Mouse (Mus musculus) activated CD4-positive, CD25-positive, alpha-beta regulatory T cell, adult 4 months (primary cell): Measurements from ENCODE around the gene Dazap1. TPM values are rescaled to one million over a fixed set of nuclear protein-coding genes. Genes with fewer than 3 reads are reported as not detected.
A peak's percentile ranks its signal among the peaks of the same experiment; 100 is the strongest.

Source experiments
- ATAC-seq: one replicate; pipeline ENCODE4 v1.8.0; 2017
- polyA plus RNA-seq, 2 experiments: library from polyadenylated mRNA; unstranded; fragments of 100-300 nt; shearing (Covaris generic); gene quantifications; one replicate each; pipeline ENCODE4 v1.2.1; 2017

Dazap1 gene
- polyA plus RNA-seq, 2 experiments from 2014 or later = 15.4 to 19.6 TPM

DNA sequence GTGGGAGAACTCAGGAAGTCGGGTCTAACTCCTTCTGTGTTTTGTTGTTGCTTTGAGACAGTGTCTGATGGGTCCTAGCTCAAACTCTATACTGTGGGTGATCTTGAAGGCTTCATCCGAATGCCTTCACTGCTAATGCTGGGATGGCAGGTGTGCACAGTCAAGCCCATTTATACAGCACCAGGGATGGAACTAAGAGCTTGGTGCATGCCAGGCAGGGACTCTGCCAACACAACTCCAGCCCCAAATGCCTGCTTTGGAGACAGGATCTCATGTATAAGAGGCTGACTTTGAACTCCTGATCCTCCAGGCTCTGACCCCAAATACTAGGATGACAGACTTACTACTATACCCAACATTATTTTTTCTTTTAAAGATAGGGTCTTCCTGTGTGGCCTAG is 11.2 kb upstream of the Dazap1 start:
- ATAC-seq = no peak

DNA sequence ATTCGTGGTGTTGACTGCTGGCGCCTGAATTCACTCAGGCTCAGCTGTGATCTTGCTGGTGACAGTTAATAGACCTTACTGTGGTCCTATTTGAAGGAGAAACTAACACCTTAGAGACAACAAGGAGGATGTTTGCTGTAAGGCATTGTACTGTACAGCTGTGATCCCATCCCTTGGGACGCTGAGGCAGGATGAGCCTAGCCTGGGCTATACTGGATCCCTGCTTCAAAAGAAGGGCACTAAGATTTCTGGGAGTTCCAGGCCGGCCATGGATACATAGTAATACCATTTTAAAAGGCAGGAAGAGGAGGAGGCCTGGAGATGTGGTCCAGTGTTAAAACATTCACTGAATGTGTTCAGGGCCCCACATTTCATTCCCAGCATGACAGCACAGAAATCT is 10.7 kb upstream of the Dazap1 start:
- ATAC-seq = no peak

DNA sequence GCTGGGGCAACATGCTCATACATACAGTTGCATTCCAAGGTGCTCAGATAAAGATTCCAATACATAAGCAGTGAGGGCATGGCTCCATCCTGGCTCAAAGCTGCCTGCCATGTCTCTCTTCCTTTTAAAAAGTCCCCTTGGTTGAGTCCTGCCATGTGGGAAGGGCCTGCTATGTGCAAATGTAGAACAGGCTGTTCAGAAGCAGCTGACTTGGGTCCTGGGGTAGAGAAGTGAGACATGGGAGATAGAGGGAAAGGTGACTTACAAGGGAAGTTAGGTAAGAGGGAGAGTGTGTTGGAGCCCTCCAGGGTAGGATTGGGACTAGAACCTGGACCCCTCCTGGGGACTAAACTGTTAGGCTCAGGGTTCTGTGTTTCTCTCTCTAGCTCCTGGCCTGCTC is 9.3 kb upstream of the Dazap1 start:
- no peak for ATAC-seq

DNA sequence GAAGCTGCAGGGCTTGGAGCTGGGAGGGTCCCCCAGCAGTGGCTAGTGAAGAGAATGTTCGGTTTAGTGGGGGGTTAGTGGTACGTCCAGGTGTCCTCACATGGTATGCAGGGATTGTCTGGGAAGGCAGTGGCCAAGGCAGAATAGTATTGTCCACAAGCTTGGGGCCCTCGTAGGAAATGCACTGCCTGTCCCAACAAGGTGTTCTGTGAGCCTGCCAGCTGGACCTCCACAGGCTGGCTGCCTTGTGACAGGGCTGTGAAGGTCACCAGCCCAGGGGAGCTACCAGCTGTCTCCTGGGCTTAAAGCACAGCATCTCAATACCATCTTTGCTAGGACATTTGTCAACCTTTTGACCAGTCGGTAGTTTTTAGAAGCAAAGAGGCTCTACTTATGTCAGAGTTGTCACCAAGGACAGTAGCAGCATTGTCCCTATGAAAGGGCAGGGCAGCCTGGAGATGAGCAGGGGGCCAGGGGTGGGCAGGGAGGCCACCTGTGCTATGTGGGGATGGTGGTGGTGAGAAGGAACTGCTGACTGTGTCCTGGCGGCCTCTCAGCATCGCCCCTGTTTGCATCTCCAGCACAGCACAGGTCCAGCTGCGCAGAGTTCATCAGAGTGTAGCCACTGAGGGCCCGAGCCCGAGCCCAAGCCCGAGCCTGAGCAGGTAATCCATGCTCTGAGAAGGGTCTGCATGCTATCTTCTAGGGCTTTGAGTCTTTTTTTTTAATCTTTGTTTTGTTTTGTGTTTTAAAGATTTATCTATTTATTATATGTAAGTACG is 8.6 kb upstream of the Dazap1 start:
- ATAC-seq = no peak

DNA sequence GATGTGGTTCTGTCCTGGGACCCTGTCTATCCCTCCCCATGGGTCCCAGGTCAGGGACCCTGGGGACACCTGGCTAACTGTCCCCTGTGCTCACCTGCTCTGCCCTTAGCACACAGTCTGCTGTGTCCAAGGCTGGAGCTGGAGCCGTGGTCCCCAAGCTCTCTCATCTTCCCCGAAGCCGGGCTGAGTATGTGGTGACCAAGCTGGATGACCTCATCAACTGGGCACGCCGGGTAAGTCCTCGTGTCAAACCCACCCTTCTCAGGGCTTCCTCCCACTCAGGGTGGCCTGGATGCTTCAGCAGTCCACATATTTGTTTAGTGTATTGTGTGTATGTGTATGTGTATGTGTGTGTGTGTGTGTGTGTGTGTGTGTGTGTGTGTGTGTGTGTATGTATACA is 7.7 kb upstream of the Dazap1 start:
- ATAC-seq = no peak

DNA sequence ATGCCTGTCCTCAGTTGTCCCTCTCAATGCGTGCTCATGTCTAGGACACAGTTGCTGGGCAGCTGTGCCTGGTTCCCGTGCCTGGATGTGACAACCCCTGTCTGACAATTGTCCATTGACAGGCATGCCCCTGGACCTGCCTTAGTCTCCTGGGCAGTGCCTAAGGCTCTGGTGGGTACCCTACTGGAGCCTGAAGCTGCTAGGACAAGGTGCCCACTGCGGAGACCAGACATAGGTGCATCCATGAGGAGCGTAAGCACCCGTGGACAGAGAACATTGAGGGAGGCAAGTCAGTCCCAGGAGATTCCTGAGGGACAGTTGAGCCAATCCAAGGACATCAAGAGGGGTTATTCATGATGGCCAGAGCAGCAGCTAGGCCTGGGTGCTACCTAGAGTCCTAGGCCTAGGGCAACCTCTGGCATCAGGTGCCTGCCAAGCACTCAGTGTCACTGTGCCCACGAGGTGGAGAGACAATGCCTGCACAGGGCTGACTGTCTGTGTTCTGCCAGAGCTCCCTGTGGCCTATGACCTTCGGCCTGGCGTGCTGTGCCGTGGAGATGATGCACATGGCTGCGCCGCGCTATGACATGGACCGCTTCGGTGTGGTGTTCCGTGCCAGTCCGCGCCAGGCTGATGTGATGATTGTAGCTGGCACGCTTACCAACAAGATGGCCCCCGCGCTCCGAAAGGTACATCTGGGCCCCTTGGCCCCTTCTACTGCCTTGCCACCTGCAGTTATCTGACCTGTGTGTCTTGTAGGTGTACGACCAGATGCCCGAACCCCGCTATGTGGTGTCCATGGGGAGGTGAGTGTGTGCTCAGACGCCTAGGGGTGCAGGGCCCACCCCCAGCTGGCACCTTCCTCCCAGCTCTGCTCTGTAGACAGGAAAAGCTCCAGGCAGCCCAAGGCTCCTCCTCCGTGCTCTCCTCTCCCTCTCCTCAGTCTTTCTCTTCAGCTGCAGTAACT is 6.7 kb upstream of the Dazap1 start:
- ATAC-seq = no peak

DNA sequence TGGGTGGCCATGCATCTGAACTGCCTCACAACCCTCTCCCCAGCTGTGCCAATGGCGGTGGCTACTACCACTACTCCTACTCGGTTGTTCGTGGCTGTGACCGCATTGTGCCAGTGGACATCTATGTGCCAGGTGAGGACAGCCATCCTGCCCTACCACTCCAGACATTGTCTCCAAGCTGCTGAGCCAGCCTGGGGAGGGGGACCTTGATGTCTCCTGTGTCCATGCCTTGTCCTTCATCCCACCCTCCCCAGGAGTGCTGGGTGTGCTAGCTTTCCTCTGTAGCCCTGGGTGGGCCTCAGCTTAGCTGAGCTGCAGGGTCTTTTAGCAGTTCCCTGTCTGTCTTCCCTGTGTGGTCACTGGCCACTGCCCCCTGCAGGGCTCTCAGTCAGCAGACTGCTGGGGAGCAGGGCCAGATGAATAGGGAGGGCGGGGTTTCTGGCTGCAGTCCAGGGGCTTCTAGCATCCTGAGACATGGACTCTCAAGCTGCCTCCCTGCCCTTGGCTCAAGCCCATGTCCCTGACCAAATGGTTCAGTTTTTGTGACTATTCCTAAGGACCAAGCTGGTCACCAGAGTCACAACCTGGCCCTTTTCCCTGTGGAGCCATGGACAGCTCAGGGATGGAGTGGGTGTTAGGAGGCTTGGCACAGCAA is 5.3 kb upstream of the Dazap1 start:
- no peak for ATAC-seq

DNA sequence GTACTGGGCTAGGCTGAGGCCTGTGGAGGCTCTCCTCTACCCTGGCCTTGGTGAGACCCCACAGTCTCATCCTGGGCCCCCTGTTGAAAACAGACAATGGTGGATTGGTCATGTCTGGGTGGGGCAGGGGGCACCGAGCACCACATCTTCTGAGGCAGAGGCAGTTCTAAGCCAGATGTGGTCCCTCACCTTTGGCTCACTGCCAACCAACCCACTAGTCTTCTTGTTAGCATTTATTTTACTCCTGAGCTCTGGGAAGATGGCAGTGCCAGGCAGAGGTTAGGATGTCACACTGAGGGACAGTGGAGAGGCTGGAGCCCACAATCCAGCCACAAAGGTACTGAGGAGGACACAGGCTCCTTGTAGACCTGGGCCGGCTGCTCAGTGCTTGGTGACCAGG is 3.4 kb upstream of the Dazap1 start:
- ATAC-seq = no peak

DNA sequence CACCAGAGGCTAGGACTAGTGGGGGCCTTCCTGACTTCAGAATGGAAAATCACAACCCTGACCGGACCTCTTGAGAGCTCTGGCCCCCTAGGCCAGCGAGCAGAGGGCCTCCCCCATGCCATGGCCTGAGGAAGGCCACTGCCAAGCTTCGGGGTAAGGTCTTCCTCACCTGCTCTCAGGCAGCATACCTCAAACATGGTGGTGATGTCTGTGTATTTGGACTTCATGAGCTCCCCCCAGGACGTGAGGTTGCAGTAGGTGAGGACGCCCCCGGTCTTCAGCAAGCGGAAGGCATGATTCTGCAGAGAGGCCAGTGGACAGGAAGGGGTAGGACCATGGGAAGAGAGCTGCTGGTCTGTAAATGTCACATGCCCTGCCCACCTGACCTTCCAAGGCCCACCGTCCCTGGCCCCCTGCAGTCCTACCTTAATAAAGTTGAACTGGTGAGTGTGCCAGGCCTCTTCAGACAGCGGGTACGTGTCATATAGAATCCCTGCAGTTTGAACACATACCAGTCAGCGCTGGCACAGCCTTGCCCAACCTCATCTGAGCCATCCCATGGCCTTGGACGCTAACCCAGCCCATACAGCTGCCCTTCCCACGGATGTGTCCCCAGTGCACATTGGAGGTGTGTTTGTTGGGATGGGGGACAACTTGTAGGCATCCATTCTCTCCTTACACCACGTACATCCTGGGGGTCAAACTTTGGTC is 2.4 kb upstream of the Dazap1 start:
- no peak for ATAC-seq

DNA sequence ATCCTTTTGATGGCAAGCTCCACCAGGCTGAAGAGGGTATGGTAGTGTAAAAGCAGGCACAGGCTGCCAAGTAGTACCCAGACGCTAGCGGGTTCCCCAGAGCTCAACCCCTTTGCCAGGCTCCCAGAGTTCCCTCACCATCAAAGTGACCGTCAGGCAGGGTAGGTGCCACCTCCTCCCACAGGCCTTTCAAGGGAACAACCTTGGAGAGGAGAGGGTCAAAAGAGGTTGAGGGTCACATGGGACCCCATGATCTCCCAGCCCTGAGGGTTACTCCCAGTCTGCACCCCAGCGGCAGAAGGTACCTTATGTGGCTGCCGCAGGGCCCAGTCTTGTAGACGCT is 1.9 kb upstream of the Dazap1 start:
- no peak for ATAC-seq

DNA sequence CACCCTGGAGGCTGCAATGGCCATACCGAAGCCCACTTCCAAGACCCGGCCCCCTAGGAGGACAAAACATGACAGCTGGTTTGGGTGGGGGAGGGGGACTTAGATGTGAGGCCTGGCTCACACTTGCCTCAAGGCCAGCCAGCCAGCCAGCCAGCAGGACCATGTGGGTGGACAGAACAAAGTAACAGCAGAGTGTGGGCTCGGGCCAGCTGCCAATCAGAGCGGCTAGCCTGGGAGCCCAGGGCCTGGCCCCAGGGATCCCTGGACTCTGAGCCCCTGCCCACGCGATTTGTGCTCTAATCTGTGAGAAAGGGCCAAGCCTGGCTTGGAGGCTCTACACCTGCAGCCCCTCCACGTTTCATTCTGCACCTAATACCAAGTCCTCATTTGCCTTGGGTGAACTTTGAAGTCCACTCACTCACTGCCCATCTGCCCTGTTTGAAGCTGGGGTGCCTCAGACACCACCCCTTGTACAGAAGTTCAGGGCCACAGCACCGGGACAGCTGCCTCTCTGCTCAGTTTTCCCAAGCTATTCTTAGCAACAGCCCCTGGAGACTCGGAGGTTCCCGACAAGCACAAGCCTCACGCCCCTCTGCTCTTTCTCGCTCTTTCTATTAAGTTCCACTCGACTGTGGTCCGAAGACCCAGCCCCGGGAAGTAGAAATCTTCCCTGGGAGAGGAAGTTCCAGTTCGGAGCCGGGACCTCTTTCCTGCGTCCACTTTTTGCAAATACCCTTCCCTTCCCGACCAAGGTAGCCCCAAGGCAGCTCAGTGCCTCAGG is 1.2 kb upstream of the Dazap1 start:
- no peak for ATAC-seq

DNA sequence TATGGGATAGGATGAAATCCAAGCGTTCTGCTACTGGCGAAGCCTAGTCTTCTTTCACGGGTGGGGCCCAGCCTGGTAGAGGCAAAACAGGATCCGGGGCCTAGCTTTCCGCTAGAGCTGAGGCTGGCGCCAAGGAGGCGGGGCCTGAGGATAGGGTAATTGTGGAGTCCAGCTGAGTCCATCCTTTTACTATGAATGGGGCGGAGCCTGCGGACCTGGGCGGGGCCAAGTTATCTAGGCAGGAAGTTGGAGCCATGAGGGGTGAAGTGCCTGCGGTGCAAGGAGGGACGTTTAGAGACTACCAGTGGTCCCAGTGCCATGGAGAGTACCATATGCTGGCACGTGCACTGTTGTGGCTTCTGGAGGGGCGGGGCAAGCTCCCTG is 291 bp downstream of the Dazap1 start:
- peak; percentile 37 for ATAC-seq

DNA sequence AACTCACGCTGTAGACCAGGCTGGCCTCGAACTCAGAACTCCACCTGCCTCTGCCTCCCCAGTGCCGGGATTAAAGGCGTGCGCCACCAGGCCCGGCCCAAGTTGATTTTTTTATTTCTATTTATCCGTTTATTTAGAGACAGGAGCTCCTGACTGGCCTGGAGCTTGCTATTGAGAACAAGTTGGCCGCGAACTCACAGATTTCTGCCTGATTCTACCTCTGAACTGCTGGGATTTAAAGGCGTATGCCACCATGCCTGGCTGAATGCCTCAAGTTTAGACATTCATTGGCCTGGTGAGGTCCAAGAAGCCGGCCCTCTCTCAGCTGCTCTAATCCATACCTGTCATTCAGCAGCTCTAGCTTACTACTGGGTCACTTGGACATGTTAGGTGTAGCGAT is 883 bp downstream of the Dazap1 start:
- ATAC-seq = no peak

DNA sequence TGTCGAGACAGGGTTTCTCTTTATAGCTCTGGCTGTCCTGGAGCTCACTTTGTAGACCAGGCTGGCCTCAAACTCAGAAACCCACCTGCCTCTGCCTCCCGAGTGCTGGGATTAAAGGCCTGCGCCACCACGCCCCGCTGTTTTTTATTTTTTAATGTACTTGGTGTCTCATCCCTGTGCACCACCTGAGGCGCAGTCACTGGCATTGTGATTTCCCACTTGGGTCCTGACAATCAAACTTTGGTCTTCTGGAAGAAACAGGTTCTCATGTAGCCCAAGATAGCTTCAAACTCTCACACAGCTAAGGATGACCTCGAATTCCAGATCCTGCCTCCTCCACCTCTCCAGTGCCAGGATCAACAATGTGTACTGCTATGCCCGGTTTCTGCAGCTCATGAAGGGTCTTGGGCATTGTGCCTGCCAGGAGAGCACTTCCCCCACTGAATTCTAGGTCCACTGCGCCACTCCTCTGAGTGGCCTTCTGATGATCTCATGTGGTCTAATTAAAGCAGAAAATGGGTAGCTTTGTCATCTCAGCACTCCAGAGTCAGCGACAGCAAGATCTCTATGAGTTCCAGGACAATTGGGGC is 1.6 kb downstream of the Dazap1 start:
- no peak for ATAC-seq

DNA sequence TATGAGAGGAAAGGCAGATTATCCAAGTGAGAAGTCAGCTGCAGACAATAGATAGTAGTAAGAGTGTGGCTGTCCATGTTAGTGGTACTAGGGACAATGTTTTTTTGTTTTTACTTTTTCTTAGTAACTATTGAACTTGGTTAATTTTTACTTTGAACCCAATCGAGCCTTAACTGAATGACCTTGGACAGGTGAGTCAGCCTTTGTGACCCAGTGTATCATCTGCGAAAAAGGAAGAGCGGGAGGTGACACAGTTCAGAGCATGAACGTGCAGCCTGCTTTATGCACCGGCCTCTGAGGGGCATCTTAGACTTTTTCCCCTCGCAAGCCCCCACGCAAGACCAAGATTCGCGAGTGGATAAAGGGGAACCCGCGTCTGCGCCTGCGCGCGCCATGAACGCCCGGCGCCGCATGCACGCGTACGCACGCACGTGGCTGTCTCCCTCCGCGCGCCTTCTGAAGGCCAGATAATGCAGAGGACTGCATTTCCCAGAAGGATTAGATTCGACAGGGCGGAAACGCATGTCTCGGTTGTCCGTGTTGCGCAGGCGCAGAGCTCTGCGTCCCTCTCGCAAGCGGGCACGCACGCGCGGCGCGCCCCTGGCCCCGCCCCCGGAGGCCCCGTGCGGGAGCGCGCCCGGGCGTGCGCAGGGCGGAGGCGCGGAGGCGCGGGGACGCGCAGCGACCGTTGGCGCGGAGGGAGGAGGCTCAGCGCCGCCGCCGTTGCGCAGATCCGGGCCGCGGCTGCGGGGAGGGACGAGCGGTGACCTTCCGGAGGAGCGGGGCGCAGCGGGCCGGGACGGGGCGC is 3.3 kb downstream of the Dazap1 start:
- peak; percentile 70 for ATAC-seq

DNA sequence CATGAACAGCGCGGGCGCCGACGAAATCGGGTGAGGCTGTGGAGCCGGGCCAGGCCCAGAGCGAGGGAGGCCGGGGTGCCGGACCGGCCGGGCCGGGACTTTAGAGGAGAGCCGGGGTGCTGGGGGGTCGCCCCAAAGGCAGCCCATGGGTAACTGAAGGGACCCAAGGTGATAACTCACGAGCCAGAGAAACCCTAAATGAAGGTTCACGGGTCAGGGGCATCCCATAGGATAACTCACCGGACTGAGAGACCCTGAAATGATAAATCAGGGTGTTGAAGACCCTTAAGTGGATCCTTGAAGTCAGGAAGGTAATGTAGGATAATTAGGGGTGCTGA is 3.8 kb downstream of the Dazap1 start:
- no peak for ATAC-seq

DNA sequence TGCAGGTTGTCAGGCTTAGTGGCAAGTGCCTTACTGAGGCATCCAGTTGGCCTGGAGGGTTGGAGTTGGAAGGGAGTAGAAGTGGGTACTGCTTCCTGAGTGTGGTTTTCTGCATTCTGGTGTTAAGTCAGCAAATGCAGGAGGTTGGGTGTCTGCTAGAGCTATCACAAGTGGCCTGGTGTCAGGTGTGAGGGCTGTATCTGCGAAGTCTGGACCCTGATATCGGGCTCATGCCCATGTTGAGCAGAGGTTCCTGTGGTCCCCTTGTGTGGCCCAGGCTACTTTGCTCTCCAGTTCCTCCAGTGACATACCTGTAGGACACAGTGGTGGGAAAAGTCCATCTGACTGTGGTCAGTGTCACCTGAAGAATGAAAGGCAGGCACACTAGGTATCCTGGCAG is 8.8 kb downstream of the Dazap1 start:
- no peak for ATAC-seq

DNA sequence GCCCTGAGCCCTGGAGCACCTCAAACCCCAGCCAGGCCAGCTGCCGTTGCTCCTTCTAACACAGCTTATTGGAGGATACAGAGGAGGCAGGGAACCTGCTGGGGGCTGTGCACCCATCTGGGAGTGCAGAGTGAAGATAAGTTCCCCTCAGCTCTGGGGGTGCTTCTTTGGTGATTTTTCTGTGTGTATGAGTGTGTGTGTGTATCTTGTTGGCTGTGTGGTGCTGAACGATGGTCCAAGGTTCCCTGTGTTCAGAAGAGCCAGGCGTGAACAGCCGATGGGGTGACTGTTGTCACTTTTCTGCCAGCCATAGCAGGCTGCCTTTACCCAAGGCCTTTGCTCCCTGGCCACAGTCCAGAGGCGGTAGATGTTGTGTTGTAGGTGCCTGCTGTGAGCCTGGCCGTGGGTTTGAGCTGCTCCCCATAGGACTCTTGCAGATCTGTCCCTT is 9.5 kb downstream of the Dazap1 start:
- no peak for ATAC-seq

DNA sequence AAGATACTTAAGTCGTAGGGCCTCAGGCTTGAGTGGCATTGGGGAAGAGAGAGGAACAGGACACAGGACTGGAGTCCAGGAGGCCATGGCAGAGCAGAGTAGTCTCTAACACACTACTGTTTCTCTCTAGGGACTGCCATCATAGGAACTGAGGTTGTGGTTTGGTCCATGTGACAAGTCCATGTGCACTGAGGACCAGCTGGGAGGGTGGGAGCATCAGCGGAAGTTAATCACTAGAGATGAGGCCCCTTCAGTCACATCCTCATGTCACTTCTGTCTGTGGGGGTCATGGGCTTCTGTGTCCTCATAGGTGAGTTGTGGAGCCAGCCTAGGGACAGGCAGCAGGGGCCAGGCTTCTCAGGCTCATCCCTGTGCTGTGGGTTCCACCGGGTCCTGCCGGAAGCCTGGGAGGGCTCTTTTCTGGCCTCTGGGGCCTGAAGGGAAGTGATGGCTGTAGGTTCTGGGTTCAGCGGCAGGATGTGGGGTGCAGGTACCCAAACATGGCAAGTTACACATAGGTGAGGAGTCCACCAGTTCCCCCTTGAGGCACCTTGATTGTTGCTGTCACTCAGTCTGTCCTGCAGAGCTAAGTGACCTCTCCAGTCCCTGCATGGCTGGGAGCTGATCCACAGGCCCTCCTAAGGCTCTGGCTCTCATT is 10.0 kb downstream of the Dazap1 start:
- peak; percentile 71 for ATAC-seq
